Mouse (Mus musculus) C2C12 (cell line): Measurements from ENCODE around the gene Zfp846.

Experiments used
- CTCF ChIP-seq: IDR thresholded peaks from one replicate; pipeline ENCODE4 v1.5.1; 2011; ENCODE audit not compliant: control insufficient read depth, insufficient read depth, insufficient read length
- FOSL1 ChIP-seq: IDR thresholded peaks from one replicate; pipeline ENCODE4 v1.8.0; 2011; ENCODE audit warnings: mild to moderate bottlenecking, low read length; ENCODE audit not compliant: poor library complexity, insufficient read depth, severe bottlenecking
- MYOD1 ChIP-seq: IDR thresholded peaks from one replicate; pipeline ENCODE4 v1.6.1; 2011; ENCODE audit warnings: low read depth; ENCODE audit not compliant: control insufficient read depth, insufficient read length
- MYOG ChIP-seq: IDR thresholded peaks from one replicate; pipeline ENCODE4 v1.6.1; 2011; ENCODE audit not compliant: control insufficient read depth, insufficient read length; ENCODE audit errors: extremely low read depth
- USF1 ChIP-seq: IDR thresholded peaks from one replicate; pipeline ENCODE4 v1.6.1; 2011; ENCODE audit warnings: low read depth, mild to moderate bottlenecking, control low read depth, moderate library complexity

- TF ChIP-seq CTCF = no peak
- TF ChIP-seq MYOD1 = no peak
- no peak for TF ChIP-seq MYOG
- no peak for TF ChIP-seq USF1
- TF ChIP-seq FOSL1 = no peak
Observed at GRCm38 (mm10) chr9:20638552-20638951, 57.5 kb downstream of the Zfp846 start.
